Mouse (Mus musculus) ES-CJ7 (cell line): ENCODE data around the gene Chn2.
A peak's percentile ranks its signal among the peaks of the same experiment; 100 is the strongest.

Experiments used
- DNase-seq: peaks from one replicate; pipeline ENCODE4 v3.0.0; 2011; ENCODE audit warnings: low read depth, low spot score

The Chn2 gene

GRCm38 (mm10) chr6:54231769-54232558, 192.6 kb downstream of the Chn2 start:
- no peak for DNase-seq

GRCm38 (mm10) chr6:54236441-54236840, 197.1 kb downstream of the Chn2 start:
- DNase-seq = no peak

GRCm38 (mm10) chr6:54241761-54242160, 202.4 kb downstream of the Chn2 start:
- no peak for DNase-seq

- DNase-seq = no peak
Observed at GRCm38 (mm10) chr6:54242286-54242685, 202.9 kb downstream of the Chn2 start.

- no peak for DNase-seq
Observed at GRCm38 (mm10) chr6:54248354-54249252, 209.2 kb downstream of the Chn2 start.

- DNase-seq = no peak
Observed at GRCm38 (mm10) chr6:54251401-54252191, 212.2 kb downstream of the Chn2 start.

GRCm38 (mm10) chr6:54253206-54253605, 213.9 kb downstream of the Chn2 start:
- DNase-seq = peak; percentile 63

GRCm38 (mm10) chr6:54253881-54254280, 214.5 kb downstream of the Chn2 start:
- DNase-seq = peak; percentile 19

GRCm38 (mm10) chr6:54254759-54255158, 215.4 kb downstream of the Chn2 start:
- peak; percentile 44 for DNase-seq

- DNase-seq = no peak
Observed at GRCm38 (mm10) chr6:54255321-54255720, 216.0 kb downstream of the Chn2 start.

- DNase-seq = no peak
Observed at GRCm38 (mm10) chr6:54256397-54256796, 217.0 kb downstream of the Chn2 start.

- DNase-seq = no peak
Observed at GRCm38 (mm10) chr6:54257552-54257951, 218.2 kb downstream of the Chn2 start.

GRCm38 (mm10) chr6:54258462-54258861, 219.1 kb downstream of the Chn2 start:
- no peak for DNase-seq

- DNase-seq = peak; percentile 37
Observed at GRCm38 (mm10) chr6:54262732-54263131, 223.4 kb downstream of the Chn2 start.

- DNase-seq = no peak
Observed at GRCm38 (mm10) chr6:54263890-54264289, 224.5 kb downstream of the Chn2 start.

- no peak for DNase-seq
Observed at GRCm38 (mm10) chr6:54264537-54264936, 225.2 kb downstream of the Chn2 start.

- DNase-seq = no peak
Observed at GRCm38 (mm10) chr6:54265384-54265783, 226.0 kb downstream of the Chn2 start.

GRCm38 (mm10) chr6:54272556-54273378, 233.4 kb downstream of the Chn2 start:
- DNase-seq = no peak

- no peak for DNase-seq
Observed at GRCm38 (mm10) chr6:54273379-54273730, 234.0 kb downstream of the Chn2 start.

GRCm38 (mm10) chr6:54277234-54277633, 237.9 kb downstream of the Chn2 start:
- no peak for DNase-seq

- no peak for DNase-seq
Observed at GRCm38 (mm10) chr6:54277828-54278227, 238.5 kb downstream of the Chn2 start.
